Mouse (Mus musculus) embryonic fibroblast, embryonic 13.5 days (primary cell): ENCODE measurements around the gene Masp2. TPM values are rescaled to one million over a fixed set of nuclear protein-coding genes. Genes with fewer than 3 reads are reported as not detected.

Experiments
- H3K27ac ChIP-seq: 2 replicates; pipeline ENCODE4 v1.5.1; 2012; ENCODE audit warnings: low read length, control low read depth, inconsistent platforms; ENCODE audit not compliant: insufficient read depth
- H3K4me1 ChIP-seq: 2 replicates; pipeline ENCODE4 v1.6.1; 2011; ENCODE audit warnings: low read length; ENCODE audit not compliant: control insufficient read depth, insufficient read depth
- H3K4me3 ChIP-seq: 2 replicates; pipeline ENCODE4 v1.5.1; 2011; ENCODE audit warnings: mild to moderate bottlenecking, control low read depth, low read length; ENCODE audit not compliant: insufficient read depth
- CTCF ChIP-seq: IDR thresholded peaks from 2 replicates; pipeline ENCODE4 v1.5.1; 2011; ENCODE audit warnings: mild to moderate bottlenecking, control low read depth, low read length, moderate library complexity, borderline replicate concordance; ENCODE audit not compliant: insufficient read depth
- POLR2A ChIP-seq: IDR thresholded peaks from 2 replicates; pipeline ENCODE4 v1.6.1; 2011; ENCODE audit warnings: low read depth, mild to moderate bottlenecking, control low read depth, low read length, moderate library complexity
- polyA plus RNA-seq: library from polyadenylated mRNA; stranded (reverse); fragments of >200 nt; gene quantifications from 2 replicates; pipeline ENCODE4 v1.2.4, GENCODE M21; 2011; ENCODE audit warnings: low read depth; ENCODE audit not compliant: missing spikeins, insufficient read length

Gene Masp2
- not detected in 2 replicates for polyA plus RNA-seq

GRCm38 (mm10) chr4:148602357-148603120 is at the start of gene Masp2:
Gene Masp2, plus strand, starts transcription at chr4:148602554.
- TF ChIP-seq CTCF: no peak
- TF ChIP-seq POLR2A: no peak
- Histone ChIP-seq H3K27ac (no peak within 1 kb of the TSS), H3K4me1 (0 out of 2 replicates have a peak, but pooled peaks cover 3% of the 10 kb centered on the region), H3K4me3 (no peak within 1 kb of the TSS)

GRCm38 (mm10) chr4:148557766-148558165 is 44.6 kb upstream of the Masp2 start:
- Histone ChIP-seq H3K4me1 (no peaks in the 10 kb centered on the region), H3K4me3 (peak overlapping the region; percentile 14; the same call in 1 of the 2 replicates), H3K27ac (peak overlapping the region; percentile 77)
- no peak for TF ChIP-seq CTCF
- TF ChIP-seq POLR2A: no peak

GRCm38 (mm10) chr4:148558297-148559000 is 43.9 kb upstream of the Masp2 start, which contains the start of gene Exosc10:
Gene Exosc10, plus strand, starts transcription at chr4:148558429.
- Histone ChIP-seq H3K4me3 (peak within 1 kb of the TSS; percentile 67), H3K27ac (peak within 1 kb of the TSS; percentile 77), H3K4me1 (no peaks in the 10 kb centered on the region)
- TF ChIP-seq CTCF (no peak), POLR2A (peak; percentile 79)

- no peak for TF ChIP-seq POLR2A
- no peak for TF ChIP-seq CTCF
Observed at GRCm38 (mm10) chr4:148562676-148563075, 39.7 kb upstream of the Masp2 start.

GRCm38 (mm10) chr4:148563595-148563994 is 38.8 kb upstream of the Masp2 start:
- H3K27ac ChIP-seq: no peak overlapping the region
- no peak for TF ChIP-seq POLR2A
- no peak for TF ChIP-seq CTCF
- H3K4me1 ChIP-seq: no peaks in the 10 kb centered on the region
- H3K4me3 ChIP-seq: no peak overlapping the region

More at GRCm38 (mm10) chr4:148562676-148563075, 39.7 kb upstream of the Masp2 start:
- Histone ChIP-seq H3K27ac (no peak overlapping the region), H3K4me1 (no peaks in the 10 kb centered on the region), H3K4me3 (no peak overlapping the region)

GRCm38 (mm10) chr4:148570138-148570537 is 32.2 kb upstream of the Masp2 start:
- no peak for TF ChIP-seq POLR2A
- TF ChIP-seq CTCF: no peak
- no peaks in the 10 kb centered on the region for H3K4me1 ChIP-seq
- H3K4me3 ChIP-seq: no peak overlapping the region
- H3K27ac ChIP-seq: no peak overlapping the region

- Histone ChIP-seq H3K4me3 (no peak overlapping the region), H3K4me1 (no peaks in the 10 kb centered on the region), H3K27ac (no peak overlapping the region)
- TF ChIP-seq CTCF: no peak
- no peak for TF ChIP-seq POLR2A
Observed at GRCm38 (mm10) chr4:148570693-148571295, 31.6 kb upstream of the Masp2 start.

- H3K4me3 ChIP-seq: no peak overlapping the region
- H3K27ac ChIP-seq: no peak overlapping the region
- no peaks in the 10 kb centered on the region for H3K4me1 ChIP-seq
- TF ChIP-seq POLR2A: no peak
- no peak for TF ChIP-seq CTCF
Observed at GRCm38 (mm10) chr4:148573222-148573621, 29.1 kb upstream of the Masp2 start.

GRCm38 (mm10) chr4:148580765-148581164 is 21.6 kb upstream of the Masp2 start:
- Histone ChIP-seq H3K27ac (no peak overlapping the region), H3K4me3 (no peak overlapping the region), H3K4me1 (no peaks in the 10 kb centered on the region)
- no peak for TF ChIP-seq POLR2A
- TF ChIP-seq CTCF: no peak
